Mouse (Mus musculus): ENCODE data around the gene Adgb.
"Not testable (repeated sequence)": the region's sequence is repeated elsewhere in the genome, so short reads cannot be mapped to it uniquely, and the experiment has no call there.

Adgb gene

DNA sequence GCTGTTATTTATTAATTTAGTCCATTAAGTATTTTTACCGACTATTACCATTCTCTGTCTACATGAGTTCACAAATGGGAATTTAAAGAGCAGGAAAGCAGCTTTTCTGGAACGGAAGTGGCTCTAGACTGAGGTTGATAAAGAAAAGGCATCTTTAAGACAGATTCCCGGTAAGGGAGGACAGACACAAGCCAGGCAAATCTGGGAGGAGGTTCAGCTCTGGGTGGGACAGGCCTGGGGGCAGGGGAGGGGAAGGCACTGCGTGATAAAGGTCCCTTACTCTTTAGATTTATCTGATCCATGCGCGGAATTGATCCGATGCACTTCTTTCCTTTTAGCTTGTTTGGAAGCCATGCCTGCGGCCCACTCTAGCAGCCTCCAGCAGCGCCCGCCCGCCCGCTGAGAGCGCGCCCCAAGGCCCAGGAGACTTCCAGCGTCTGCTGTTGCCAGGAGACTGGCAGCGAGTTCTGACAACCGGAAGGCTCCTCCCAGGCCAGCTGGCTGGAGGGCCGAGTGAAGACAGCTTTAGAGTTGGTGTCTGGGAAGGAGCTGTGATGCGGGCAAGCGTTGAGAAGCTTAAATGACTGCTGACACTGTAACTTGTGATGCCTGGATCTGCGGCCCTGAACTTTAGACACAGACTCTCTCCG, at the start of gene Adgb:
Adgb (minus strand) TSS at position 366 of the 650 bp plus-strand sequence.
- peak; percentile 29 to 70 for DNase-seq (ENCODE audit: low spot score in 2 of 2)

- DNase-seq (ENCODE audit: low spot score in 2 of 2) = no peak
Measured at GRCm38 (mm10) chr10:10480139-10480538, 8.0 kb upstream of the Adgb start.

GRCm38 (mm10) chr10:10477429-10477828, 5.3 kb upstream of the Adgb start:
- not testable (repeated sequence) for DNase-seq (ENCODE audit: low spot score in 2 of 2)

- no peak for DNase-seq (ENCODE audit: low spot score in 2 of 2)
Measured at GRCm38 (mm10) chr10:10476956-10477355, 4.8 kb upstream of the Adgb start.

GRCm38 (mm10) chr10:10476549-10476948, 4.4 kb upstream of the Adgb start:
- no peak for DNase-seq (ENCODE audit: low spot score in 2 of 2)

- no peak for DNase-seq (ENCODE audit: low spot score in 2 of 2)
Measured at GRCm38 (mm10) chr10:10468699-10469547, 3.2 kb downstream of the Adgb start.

DNA sequence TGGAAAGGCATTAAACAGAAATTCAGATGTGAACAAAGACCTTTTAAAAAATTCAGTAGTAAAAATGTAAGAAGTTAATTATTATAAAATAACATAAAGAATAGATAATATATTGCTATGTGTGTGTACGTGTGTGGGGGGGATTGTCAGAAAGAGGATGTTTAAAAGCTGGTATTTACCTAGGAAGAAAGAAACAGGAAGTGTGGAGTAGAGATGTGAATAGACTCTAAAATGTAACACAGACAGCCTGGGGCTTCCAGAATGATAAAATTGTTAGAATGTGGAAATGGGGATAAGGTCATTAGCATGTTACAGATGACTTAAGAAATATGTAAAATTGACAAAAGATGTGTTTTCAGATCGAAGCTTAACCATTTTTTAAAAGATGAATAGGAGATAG, 12.0 kb downstream of the Adgb start:
- DNase-seq (ENCODE audit: low spot score in 2 of 2) = no peak

DNA sequence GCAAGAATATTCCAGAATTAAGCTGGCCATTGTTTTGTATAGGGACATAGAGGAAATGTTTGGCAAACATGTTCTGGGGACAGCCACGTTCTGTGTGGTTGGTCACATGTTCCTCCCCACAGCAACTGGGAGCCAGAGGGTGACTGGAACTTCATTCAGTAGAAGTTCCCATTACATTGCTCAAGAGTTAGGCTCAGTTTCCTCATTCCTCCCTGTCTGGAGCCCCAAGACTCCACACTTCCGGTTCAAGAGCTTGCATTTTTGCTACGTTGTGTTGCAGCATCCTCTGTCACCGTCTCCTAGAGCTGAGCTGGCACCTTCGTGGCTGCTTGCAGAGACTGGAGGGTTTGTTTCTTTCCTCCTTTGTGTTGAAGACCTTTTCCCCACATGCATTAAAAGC, 15.1 kb downstream of the Adgb start:
- no peak for DNase-seq (ENCODE audit: low spot score in 2 of 2)

- peak in 1 of 2 experiments; percentile 30 for DNase-seq (ENCODE audit: low spot score in 2 of 2)
Measured at GRCm38 (mm10) chr10:10449067-10449466, 23.1 kb downstream of the Adgb start.

GRCm38 (mm10) chr10:10444841-10445466, 27.2 kb downstream of the Adgb start:
- DNase-seq (ENCODE audit: low spot score in 2 of 2) = no peak

DNA sequence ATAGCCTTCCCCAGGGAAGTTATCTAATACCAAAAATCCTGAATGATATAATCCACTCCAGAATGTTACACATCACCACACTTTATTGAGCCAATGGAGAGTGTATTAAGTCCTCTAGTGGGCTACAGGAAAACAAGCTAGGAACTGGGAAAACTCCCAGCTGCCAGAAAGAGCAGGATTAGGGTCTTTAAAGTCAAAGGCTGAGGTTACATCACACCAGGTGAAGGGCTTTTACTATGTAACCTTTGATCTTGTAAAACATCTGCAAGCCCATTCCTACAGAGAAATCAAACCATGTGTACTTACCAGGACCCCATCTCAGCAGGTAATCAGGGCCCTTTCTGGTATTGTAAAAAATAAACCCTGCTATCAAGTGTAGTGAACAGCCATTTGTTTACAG, 28.6 kb downstream of the Adgb start:
- DNase-seq (ENCODE audit: low spot score in 2 of 2) = no peak

DNA sequence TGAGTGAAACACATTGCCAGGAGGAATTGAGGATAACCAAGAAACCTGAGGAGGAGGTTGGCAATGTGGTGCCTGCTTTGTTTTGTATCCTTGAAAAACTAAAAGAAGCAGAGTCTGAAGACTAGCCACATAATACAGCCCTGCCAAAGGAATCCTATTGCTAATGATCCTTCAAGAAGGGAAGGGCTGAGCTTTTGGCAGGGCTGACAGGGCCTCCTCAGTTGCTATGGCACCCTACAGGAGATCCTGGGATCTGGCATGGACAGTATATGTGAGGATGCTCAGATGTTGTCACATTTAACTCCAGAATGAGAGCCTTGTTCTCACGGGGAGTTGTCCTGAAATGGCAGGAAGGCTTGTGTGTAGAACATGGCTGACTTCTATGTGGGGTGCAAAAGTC, 37.1 kb downstream of the Adgb start:
- no peak for DNase-seq (ENCODE audit: low spot score in 2 of 2)

- no peak for DNase-seq (ENCODE audit: low spot score in 2 of 2)
Measured at GRCm38 (mm10) chr10:10429635-10430034, 42.5 kb downstream of the Adgb start.

- no peak for DNase-seq (ENCODE audit: low spot score in 2 of 2)
Measured at GRCm38 (mm10) chr10:10429032-10429431, 43.1 kb downstream of the Adgb start.

- no peak for DNase-seq (ENCODE audit: low spot score in 2 of 2)
Measured at GRCm38 (mm10) chr10:10424383-10424782, 47.7 kb downstream of the Adgb start.

- no peak for DNase-seq (ENCODE audit: low spot score in 2 of 2)
Measured at GRCm38 (mm10) chr10:10411046-10411445, 61.1 kb downstream of the Adgb start.

DNA sequence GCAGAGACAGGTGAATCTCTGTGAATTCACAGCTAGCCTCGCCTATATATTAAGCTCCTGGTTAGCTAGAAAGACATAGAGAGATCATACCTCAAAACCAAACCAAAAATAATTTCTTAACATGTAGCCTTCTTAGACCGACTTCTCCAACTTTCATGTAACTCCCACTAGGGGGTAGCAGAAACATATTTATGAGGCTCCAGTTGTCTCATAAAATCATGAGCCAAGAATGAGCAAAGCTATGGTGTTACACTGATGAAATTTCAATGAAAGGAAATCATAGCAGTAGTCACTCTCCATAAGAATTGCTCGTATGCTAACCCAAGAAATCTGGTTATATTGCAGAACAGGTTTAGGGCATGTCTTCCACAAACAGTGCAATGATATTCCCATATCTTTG, 64.0 kb downstream of the Adgb start:
- no peak for DNase-seq (ENCODE audit: low spot score in 2 of 2)

DNA sequence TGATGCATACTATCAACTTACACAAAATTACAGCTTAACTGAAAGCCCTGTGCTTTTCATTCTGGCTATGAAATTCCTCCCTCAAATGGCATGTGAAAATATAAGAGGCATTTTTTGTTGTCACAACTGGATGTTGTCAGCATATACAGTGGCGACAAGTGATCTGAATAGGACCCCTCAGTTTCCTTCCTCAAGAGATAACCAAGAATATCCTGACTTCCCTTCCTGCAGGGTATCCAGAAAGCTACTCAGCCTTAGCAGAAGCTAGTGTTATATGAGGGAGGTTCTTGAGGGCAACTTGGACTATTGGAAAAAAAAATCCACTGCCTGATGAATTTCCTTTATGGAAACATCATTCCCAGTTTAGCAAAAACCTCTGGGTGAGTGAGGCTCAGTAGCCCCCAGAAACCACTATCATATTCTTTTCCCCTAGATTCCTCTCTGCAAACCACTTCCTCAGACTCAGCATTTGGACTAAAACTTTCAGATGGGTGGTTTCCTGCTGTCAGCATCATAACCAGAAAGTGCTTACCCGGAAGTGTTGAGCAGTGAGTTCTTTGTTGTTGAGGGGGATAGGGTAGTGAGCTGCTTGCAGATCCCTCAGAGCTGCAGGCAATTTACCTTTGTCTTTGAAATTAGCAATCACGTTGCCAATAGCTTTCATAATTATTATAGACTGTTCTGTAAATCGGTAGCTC, 76.2 kb downstream of the Adgb start:
- DNase-seq (ENCODE audit: low spot score in 2 of 2) = no peak

DNA sequence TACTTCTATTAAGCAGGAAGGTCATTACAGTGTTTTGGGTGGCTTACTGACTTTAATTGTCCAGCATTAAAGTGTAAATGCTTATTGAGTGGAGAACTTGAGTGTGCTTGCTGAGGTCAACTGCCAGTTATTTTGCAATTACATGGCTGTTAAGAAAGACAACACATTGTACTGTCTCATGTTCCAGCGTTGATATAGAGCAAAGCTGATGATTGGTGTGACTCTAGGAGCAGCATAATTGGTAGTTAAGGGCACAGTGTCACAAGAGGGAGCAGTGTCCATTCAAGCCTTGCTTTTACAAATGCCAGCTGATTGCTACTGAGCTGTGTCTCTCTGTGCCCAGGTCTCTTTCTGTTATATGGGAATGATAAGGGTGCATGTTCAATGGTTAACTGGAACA, 97.5 kb downstream of the Adgb start:
- DNase-seq (ENCODE audit: low spot score in 2 of 2) = no peak

- DNase-seq (ENCODE audit: low spot score in 2 of 2) = no peak
Measured at GRCm38 (mm10) chr10:10364025-10364424, 108.1 kb downstream of the Adgb start.

- DNase-seq (ENCODE audit: low spot score in 2 of 2) = no peak
Measured at GRCm38 (mm10) chr10:10355605-10356227, 116.4 kb downstream of the Adgb start.

DNA sequence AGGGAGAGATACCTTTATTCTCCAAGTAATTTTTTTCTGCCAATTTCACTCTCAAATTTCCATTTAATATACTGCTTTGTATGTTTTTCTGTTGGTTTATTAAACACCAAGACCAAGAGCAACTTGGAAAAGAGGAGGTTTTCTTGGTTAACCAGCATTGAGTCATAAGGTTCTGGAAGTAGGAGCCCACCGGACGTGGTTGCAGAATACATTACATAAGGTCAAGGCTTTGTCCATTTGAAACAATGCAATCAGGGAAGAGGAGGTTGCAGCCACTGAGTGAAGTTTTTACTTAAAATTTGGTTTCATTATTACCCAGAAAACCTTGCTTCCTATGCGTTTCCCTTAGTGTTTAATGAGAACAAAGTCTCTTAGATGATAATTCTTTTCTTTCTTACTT, 119.9 kb downstream of the Adgb start:
- DNase-seq (ENCODE audit: low spot score in 2 of 2) = no peak

Data from spleen, postnatal 4 days (tissue).